Mouse (Mus musculus): ENCODE results near the gene Dcaf11. TPM values are rescaled to one million over a fixed set of nuclear protein-coding genes. Genes with fewer than 3 reads are reported as not detected.

Gene Dcaf11
- total and polyA plus RNA-seq, 3 experiments: 24.3 to 37.9 TPM; not detected in 1

DNA sequence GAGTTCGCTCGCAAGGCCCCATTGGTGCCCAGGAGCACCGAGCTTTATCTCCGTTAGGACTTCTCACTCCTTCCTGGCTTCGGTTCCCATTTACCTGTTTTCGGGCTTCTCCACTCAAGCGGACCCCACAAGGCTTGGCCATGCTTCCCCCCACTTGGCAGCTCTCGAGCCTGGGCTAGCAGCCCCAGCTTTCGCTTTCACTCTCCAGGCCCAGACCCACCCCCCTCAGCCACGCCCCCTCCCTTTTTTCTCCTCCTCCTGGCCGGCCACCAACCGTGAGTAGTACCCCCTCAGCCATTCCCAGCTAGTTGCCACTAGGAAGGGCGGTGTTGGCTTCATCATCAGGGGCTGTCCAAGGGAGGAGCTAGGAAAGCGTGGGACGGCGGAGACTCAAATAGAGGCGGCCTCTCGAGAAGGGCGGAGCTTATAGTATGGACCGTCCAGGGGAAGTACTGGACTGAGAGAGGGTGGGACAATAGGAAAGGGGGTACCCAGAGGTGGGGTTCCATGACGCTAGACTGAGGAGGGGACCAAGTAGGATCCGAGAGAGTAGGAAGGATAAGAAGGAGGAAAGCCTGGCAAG lies 31.0 kb downstream of the Dcaf11 start, which contains the start of gene Psme2 (continued):
- peak; percentile 15; the same call in 1 of the 2 replicates for TF ChIP-seq ELF1 (IDR thresholded peaks at IDR 0.05; ENCODE audit: low read depth, low read length)
- TF ChIP-seq MAFK (IDR thresholded peaks at IDR 0.05; ENCODE audit: borderline replicate concordance, low read depth, low read length): no peak
- TF ChIP-seq ZMIZ1 (IDR thresholded peaks at IDR 0.05; ENCODE audit: low read depth, low read length): no peak
- TF ChIP-seq ZC3H11A (IDR thresholded peaks at IDR 0.05; ENCODE audit: low read depth, low read length): no peak
- TF ChIP-seq UBTF (IDR thresholded peaks at IDR 0.05; ENCODE audit: borderline replicate concordance, insufficient read depth, low read depth, low read length): no peak
- peak; percentile 85 for TF ChIP-seq MXI1 (IDR thresholded peaks at IDR 0.05; ENCODE audit: low read depth, low read length)
- TF ChIP-seq BHLHE40 (IDR thresholded peaks at IDR 0.05; ENCODE audit: borderline replicate concordance, low read depth, low read length): no peak
- TF ChIP-seq SIN3A (IDR thresholded peaks at IDR 0.05; ENCODE audit: low read length): peak; percentile 85
- TF ChIP-seq POLR2AphosphoS5 (IDR thresholded peaks at IDR 0.05; ENCODE audit: borderline replicate concordance, low read depth, low read length): no peak
- TF ChIP-seq EP300 (IDR thresholded peaks at IDR 0.05; ENCODE audit: low read depth in 1 of 2, low read length in 2 of 2): peak in 1 of 2 experiments; percentile 0; a peak in 1 of 4 replicates
- TF ChIP-seq GABPA (IDR thresholded peaks at IDR 0.05; ENCODE audit: low read depth, low read length): no peak

DNA sequence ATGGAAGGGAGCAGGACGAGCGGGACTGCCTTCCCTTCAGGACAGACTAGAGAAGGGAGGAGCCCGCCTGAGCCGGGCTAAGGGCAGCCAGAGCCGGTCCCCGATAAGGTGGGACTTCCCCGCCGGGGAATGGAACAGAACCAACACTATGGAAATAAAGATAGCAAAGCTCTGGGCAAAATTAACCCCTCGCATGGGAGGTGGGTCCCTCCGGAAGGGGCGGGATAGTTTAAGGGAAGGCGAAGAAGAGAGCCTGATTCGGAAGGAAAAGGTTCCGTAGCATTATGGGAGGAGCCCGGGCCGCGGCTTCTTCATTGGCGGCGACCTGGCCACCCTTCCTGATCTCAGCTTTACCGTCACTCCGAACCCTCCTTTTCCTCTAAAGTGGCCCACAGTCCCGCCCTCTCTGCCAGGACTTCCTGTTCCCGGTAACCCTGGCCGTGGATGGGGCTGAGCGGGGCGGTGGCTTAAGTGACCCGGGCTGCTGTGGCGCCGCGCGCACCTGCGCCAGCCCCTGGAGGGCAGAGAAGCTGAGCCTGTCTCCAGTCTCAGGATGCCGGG lies 31.6 kb downstream of the Dcaf11 start, which contains the start of gene Rnf31:
Gene Rnf31 (plus strand): TSS at position 378 of the 561 bp plus-strand sequence.
- Histone ChIP-seq H3K4me3 (ENCODE audit: control insufficient read depth in 1 of 2, insufficient read depth in 1 of 2, low read depth in 2 of 2, low read length in 2 of 2) (peak within 1 kb of the TSS; percentile 80 to 94), H3K79me2 (ENCODE audit: control insufficient read depth, insufficient read depth, low read length, poor library complexity) (peaks cover 24% of the 10 kb centered on the region), H3K36me3 (ENCODE audit: control insufficient read depth in 1 of 2, insufficient read depth in 2 of 2, low read length in 2 of 2) (peaks cover 3 to 22% of the 10 kb centered on the region in 2 experiments; a peak in 3 of 4 replicates), H3K4me1 (ENCODE audit: control insufficient read depth in 1 of 2, insufficient read depth in 2 of 2, low read length in 2 of 2) (peaks cover 3 to 35% of the 10 kb centered on the region in 2 experiments), H3K9me3 (replicated peaks; ENCODE audit: insufficient read depth, low read length) (no peaks in the 10 kb centered on the region), H3K27ac (ENCODE audit: control insufficient read depth, low read depth, low read length) (peak within 1 kb of the TSS; percentile 86), H3K9ac (ENCODE audit: control insufficient read depth, low read depth, low read length, poor library complexity, severe bottlenecking) (peak within 1 kb of the TSS; percentile 82), H3K27me3 (ENCODE audit: control insufficient read depth in 1 of 2, insufficient read depth in 2 of 2, low read length in 2 of 2) (no peaks in the 10 kb centered on the region)
- DNase-seq (ENCODE audit: low read depth, low spot score): peak; percentile 98
- peak; percentile 26; the same call in 1 of the 2 replicates for TF ChIP-seq POLR2AphosphoS2 (IDR thresholded peaks at IDR 0.05; ENCODE audit: low read length)
- TF ChIP-seq MAZ (IDR thresholded peaks at IDR 0.05; ENCODE audit: low read depth, low read length): 0 out of 2 replicates have a peak, but pooled peaks have one; percentile 34
- peak; percentile 54; the same call in 1 of the 2 replicates for TF ChIP-seq SIN3A (IDR thresholded peaks at IDR 0.05; ENCODE audit: low read length)
- TF ChIP-seq E2F4 (IDR thresholded peaks at IDR 0.05; ENCODE audit: borderline replicate concordance, low read depth, low read length): no peak; the same call in 1 of the 2 replicates
- TF ChIP-seq MEF2A (IDR thresholded peaks at IDR 0.05; ENCODE audit: extremely low read depth, insufficient replicate concordance, low read depth, low read length, poor library complexity, severe bottlenecking): no peak
- TF ChIP-seq TBP (IDR thresholded peaks at IDR 0.05; ENCODE audit: low read depth, low read length): peak; percentile 41; the same call in 1 of the 2 replicates
- TF ChIP-seq TCF12 (IDR thresholded peaks at IDR 0.05; ENCODE audit: low read depth, low read length): peak; percentile 43; the same call in 1 of the 2 replicates
- no peak for TF ChIP-seq TAL1 (IDR thresholded peaks at IDR 0.05; ENCODE audit: low read length)
- TF ChIP-seq CHD2 (IDR thresholded peaks at IDR 0.05; ENCODE audit: low read length): no peak
- TF ChIP-seq GABPA (IDR thresholded peaks at IDR 0.05; ENCODE audit: low read depth, low read length): no peak
- no peak for TF ChIP-seq BHLHE40 (IDR thresholded peaks at IDR 0.05; ENCODE audit: borderline replicate concordance, low read depth, low read length)
- peak; percentile 70 for TF ChIP-seq NELFE (IDR thresholded peaks at IDR 0.05; ENCODE audit: low read depth, low read length)
- peak in 1 of 2 experiments; percentile 68; a peak in 3 of 4 replicates for TF ChIP-seq POLR2A (IDR thresholded peaks at IDR 0.05; ENCODE audit: control insufficient read depth in 1 of 2, insufficient read depth in 1 of 2, low read depth in 1 of 2, low read length in 2 of 2, poor library complexity in 1 of 2)
- no peak for TF ChIP-seq ZNF384 (IDR thresholded peaks at IDR 0.05; ENCODE audit: low read depth, low read length)
- peak; percentile 28; the same call in 1 of the 2 replicates for TF ChIP-seq MYC (IDR thresholded peaks at IDR 0.05; ENCODE audit: low read depth, low read length)
- no peak for TF ChIP-seq CHD1 (IDR thresholded peaks at IDR 0.05; ENCODE audit: low read depth, low read length)
- no peak for TF ChIP-seq POLR2AphosphoS5 (IDR thresholded peaks at IDR 0.05; ENCODE audit: borderline replicate concordance, low read depth, low read length)
- TF ChIP-seq RCOR1 (IDR thresholded peaks at IDR 0.05; ENCODE audit: low read depth, low read length): no peak
- no peak for TF ChIP-seq ZMIZ1 (IDR thresholded peaks at IDR 0.05; ENCODE audit: low read depth, low read length)
- peak; percentile 62; the same call in 1 of the 2 replicates for TF ChIP-seq KAT2A (conservative IDR thresholded peaks at IDR 0.05; ENCODE audit: low read depth, low read length)
- TF ChIP-seq NRF1 (IDR thresholded peaks at IDR 0.05; ENCODE audit: insufficient read depth, low read depth, low read length, poor library complexity, severe bottlenecking): peak; percentile 38; the same call in 1 of the 2 replicates
- TF ChIP-seq ELF1 (IDR thresholded peaks at IDR 0.05; ENCODE audit: low read depth, low read length): peak; percentile 90
- no peak for TF ChIP-seq USF2 (IDR thresholded peaks at IDR 0.05; ENCODE audit: borderline replicate concordance in 1 of 2, insufficient read depth in 1 of 2, low read depth in 1 of 2, low read length in 2 of 2)
- TF ChIP-seq MAX (IDR thresholded peaks at IDR 0.05; ENCODE audit: low read length): peak; percentile 18
- TF ChIP-seq RAD21 (IDR thresholded peaks at IDR 0.05; ENCODE audit: low read depth, low read length): no peak
- no peak for TF ChIP-seq SMC3 (IDR thresholded peaks at IDR 0.05; ENCODE audit: low read depth, low read length)

Measured in MEL (cell line).